Mouse (Mus musculus): Measurements from ENCODE around the gene Olfr507. TPM values are rescaled to one million over a fixed set of nuclear protein-coding genes. Genes with fewer than 3 reads are reported as not detected.
"Not testable (repeated sequence)": the region's sequence is repeated elsewhere in the genome, so short reads cannot be mapped to it uniquely, and the experiment has no call there.

Olfr507 gene
- not detected in 2 replicates for polyA plus RNA-seq (2014; fragmentation: Nextera tagmentation; extraction: Ambion mirVana)

GRCm38 (mm10) chr7:108621514-108621913 is at the start of gene Olfr507:
Gene Olfr507 (plus strand): TSS chr7:108621814.
- ATAC-seq (replicated peaks; ENCODE audit: insufficient number of reproducible peaks, low FRiP score, low TSS enrichment, low read depth) (no peak), DNase-seq (ENCODE audit: low spot score) (no peak)
- no peaks in the 10 kb centered on the region for H3K36me3 ChIP-seq (replicated peaks; ENCODE audit: control insufficient read depth, insufficient read depth, low read depth, low read length)
- H3K9me3 ChIP-seq (replicated peaks; ENCODE audit: control insufficient read depth, low read length) = no peaks in the 10 kb centered on the region
- H3K4me1 ChIP-seq (ENCODE audit: control insufficient read depth, insufficient read depth, low read length) = no peaks in the 10 kb centered on the region
- 81% methylated on average over 2 of the region's 2 CpGs for WGBS
- no peaks in the 10 kb centered on the region for H3K27me3 ChIP-seq (ENCODE audit: control insufficient read depth, insufficient read depth, low read length)
- H3K27ac ChIP-seq (replicated peaks; ENCODE audit: low read depth, low read length) = no peak within 1 kb of the TSS
- H3K4me3 ChIP-seq (ENCODE audit: low read depth, low read length) = no peak within 1 kb of the TSS
- no peak within 1 kb of the TSS for H3K9ac ChIP-seq (replicated peaks; ENCODE audit: low read length)
- H3K4me2 ChIP-seq (ENCODE audit: low read depth, low read length) = no peak within 1 kb of the TSS

GRCm38 (mm10) chr7:108589797-108590196 is 31.8 kb upstream of the Olfr507 start:
- Histone ChIP-seq H3K4me2 (ENCODE audit: low read depth, low read length) (no peak overlapping the region), H3K4me3 (ENCODE audit: low read depth, low read length) (no peak overlapping the region), H3K27ac (replicated peaks; ENCODE audit: low read depth, low read length) (no peak overlapping the region), H3K27me3 (ENCODE audit: control insufficient read depth, insufficient read depth, low read length) (no peaks in the 10 kb centered on the region), H3K9ac (replicated peaks; ENCODE audit: low read length) (no peak overlapping the region), H3K36me3 (replicated peaks; ENCODE audit: control insufficient read depth, insufficient read depth, low read depth, low read length) (no peaks in the 10 kb centered on the region), H3K9me3 (replicated peaks; ENCODE audit: control insufficient read depth, low read length) (no peaks in the 10 kb centered on the region), H3K4me1 (ENCODE audit: control insufficient read depth, insufficient read depth, low read length) (no peaks in the 10 kb centered on the region)
- DNase-seq (ENCODE audit: low spot score) = no peak
- no peak for ATAC-seq (replicated peaks; ENCODE audit: insufficient number of reproducible peaks, low FRiP score, low TSS enrichment, low read depth)
- 79% methylated on average over 1 of the region's 1 CpGs for whole genome bisulfite sequencing

- DNase-seq (ENCODE audit: low spot score); H3K9me3 ChIP-seq (replicated peaks; ENCODE audit: control insufficient read depth, low read length); H3K27ac ChIP-seq (replicated peaks; ENCODE audit: low read depth, low read length); ATAC-seq (replicated peaks; ENCODE audit: insufficient number of reproducible peaks, low FRiP score, low TSS enrichment, low read depth); H3K36me3 ChIP-seq (replicated peaks; ENCODE audit: control insufficient read depth, insufficient read depth, low read depth, low read length); H3K4me3 ChIP-seq (ENCODE audit: low read depth, low read length); H3K4me1 ChIP-seq (ENCODE audit: control insufficient read depth, insufficient read depth, low read length); H3K4me2 ChIP-seq (ENCODE audit: low read depth, low read length); H3K9ac ChIP-seq (replicated peaks; ENCODE audit: low read length); H3K27me3 ChIP-seq (ENCODE audit: control insufficient read depth, insufficient read depth, low read length): not testable (repeated sequence)
- WGBS = 75% methylated on average over 3 of the region's 3 CpGs
These were observed 19.7 kb upstream of the Olfr507 start for GRCm38 (mm10) chr7:108601916-108602315.

- Histone ChIP-seq H3K36me3 (replicated peaks; ENCODE audit: control insufficient read depth, insufficient read depth, low read depth, low read length) (no peaks in the 10 kb centered on the region), H3K4me3 (ENCODE audit: low read depth, low read length) (no peak within 1 kb of the TSS), H3K27me3 (ENCODE audit: control insufficient read depth, insufficient read depth, low read length) (no peaks in the 10 kb centered on the region), H3K4me1 (ENCODE audit: control insufficient read depth, insufficient read depth, low read length) (no peaks in the 10 kb centered on the region), H3K27ac (replicated peaks; ENCODE audit: low read depth, low read length) (no peak within 1 kb of the TSS), H3K4me2 (ENCODE audit: low read depth, low read length) (no peak within 1 kb of the TSS), H3K9ac (replicated peaks; ENCODE audit: low read length) (no peak within 1 kb of the TSS), H3K9me3 (replicated peaks; ENCODE audit: control insufficient read depth, low read length) (no peaks in the 10 kb centered on the region)
- ATAC-seq (replicated peaks; ENCODE audit: insufficient number of reproducible peaks, low FRiP score, low TSS enrichment, low read depth) (no peak), DNase-seq (ENCODE audit: low spot score) (no peak)
These were observed 11.1 kb upstream of the Olfr507 start, which contains the start of gene Olfr506 for GRCm38 (mm10) chr7:108610487-108610886. Gene Olfr506 (plus strand): TSS chr7:108610787.

- Histone ChIP-seq H3K36me3 (replicated peaks; ENCODE audit: control insufficient read depth, insufficient read depth, low read depth, low read length) (no peaks in the 10 kb centered on the region), H3K4me3 (ENCODE audit: low read depth, low read length) (no peak overlapping the region), H3K27ac (replicated peaks; ENCODE audit: low read depth, low read length) (no peak overlapping the region), H3K27me3 (ENCODE audit: control insufficient read depth, insufficient read depth, low read length) (no peaks in the 10 kb centered on the region), H3K9me3 (replicated peaks; ENCODE audit: control insufficient read depth, low read length) (no peaks in the 10 kb centered on the region), H3K9ac (replicated peaks; ENCODE audit: low read length) (no peak overlapping the region), H3K4me1 (ENCODE audit: control insufficient read depth, insufficient read depth, low read length) (no peaks in the 10 kb centered on the region), H3K4me2 (ENCODE audit: low read depth, low read length) (no peak overlapping the region)
- ATAC-seq (replicated peaks; ENCODE audit: insufficient number of reproducible peaks, low FRiP score, low TSS enrichment, low read depth) = no peak
- WGBS = 77% methylated on average over 2 of the region's 2 CpGs
- no peak for DNase-seq (ENCODE audit: low spot score)
These were observed 7.5 kb upstream of the Olfr507 start for GRCm38 (mm10) chr7:108614110-108614509.

- not testable (repeated sequence) for DNase-seq (ENCODE audit: low spot score); H3K27me3 ChIP-seq (ENCODE audit: control insufficient read depth, insufficient read depth, low read length); H3K27ac ChIP-seq (replicated peaks; ENCODE audit: low read depth, low read length); H3K9ac ChIP-seq (replicated peaks; ENCODE audit: low read length); H3K4me3 ChIP-seq (ENCODE audit: low read depth, low read length); ATAC-seq (replicated peaks; ENCODE audit: insufficient number of reproducible peaks, low FRiP score, low TSS enrichment, low read depth); H3K9me3 ChIP-seq (replicated peaks; ENCODE audit: control insufficient read depth, low read length); H3K36me3 ChIP-seq (replicated peaks; ENCODE audit: control insufficient read depth, insufficient read depth, low read depth, low read length); H3K4me1 ChIP-seq (ENCODE audit: control insufficient read depth, insufficient read depth, low read length); H3K4me2 ChIP-seq (ENCODE audit: low read depth, low read length)
- 61% methylated on average over 3 of the region's 3 CpGs for WGBS
These were observed 4.8 kb upstream of the Olfr507 start for GRCm38 (mm10) chr7:108616781-108617180.

- ATAC-seq (replicated peaks; ENCODE audit: insufficient number of reproducible peaks, low FRiP score, low TSS enrichment, low read depth) (no peak), DNase-seq (ENCODE audit: low spot score) (no peak)
- 86% methylated on average over 3 of the region's 3 CpGs for WGBS
- Histone ChIP-seq H3K36me3 (replicated peaks; ENCODE audit: control insufficient read depth, insufficient read depth, low read depth, low read length) (no peaks in the 10 kb centered on the region), H3K27ac (replicated peaks; ENCODE audit: low read depth, low read length) (no peak within 1 kb of the TSS), H3K4me2 (ENCODE audit: low read depth, low read length) (no peak within 1 kb of the TSS), H3K27me3 (ENCODE audit: control insufficient read depth, insufficient read depth, low read length) (no peaks in the 10 kb centered on the region), H3K4me3 (ENCODE audit: low read depth, low read length) (no peak within 1 kb of the TSS), H3K9me3 (replicated peaks; ENCODE audit: control insufficient read depth, low read length) (no peaks in the 10 kb centered on the region), H3K4me1 (ENCODE audit: control insufficient read depth, insufficient read depth, low read length) (no peaks in the 10 kb centered on the region), H3K9ac (replicated peaks; ENCODE audit: low read length) (no peak within 1 kb of the TSS)
These were observed 8.1 kb downstream of the Olfr507 start, which contains the start of gene Olfr508 for GRCm38 (mm10) chr7:108629694-108630093. Gene Olfr508 (plus strand): TSS chr7:108629994.

- no peak within 1 kb of the TSS for H3K4me3 ChIP-seq (ENCODE audit: low read depth, low read length)
- H3K4me1 ChIP-seq (ENCODE audit: control insufficient read depth, insufficient read depth, low read length) = no peaks in the 10 kb centered on the region
- H3K27ac ChIP-seq (replicated peaks; ENCODE audit: low read depth, low read length) = no peak within 1 kb of the TSS
- H3K9me3 ChIP-seq (replicated peaks; ENCODE audit: control insufficient read depth, low read length) = no peaks in the 10 kb centered on the region
- no peak for DNase-seq (ENCODE audit: low spot score)
- ATAC-seq (replicated peaks; ENCODE audit: insufficient number of reproducible peaks, low FRiP score, low TSS enrichment, low read depth) = no peak
- H3K4me2 ChIP-seq (ENCODE audit: low read depth, low read length) = no peak within 1 kb of the TSS
- H3K9ac ChIP-seq (replicated peaks; ENCODE audit: low read length) = no peak within 1 kb of the TSS
- no peaks in the 10 kb centered on the region for H3K36me3 ChIP-seq (replicated peaks; ENCODE audit: control insufficient read depth, insufficient read depth, low read depth, low read length)
- H3K27me3 ChIP-seq (ENCODE audit: control insufficient read depth, insufficient read depth, low read length) = no peaks in the 10 kb centered on the region
These were observed 30.2 kb downstream of the Olfr507 start, which contains the start of gene Olfr509 for GRCm38 (mm10) chr7:108651806-108652205. Gene Olfr509 (minus strand): TSS chr7:108651906.
